Mouse (Mus musculus): ENCODE data around the gene Oat. TPM values are rescaled to one million over a fixed set of nuclear protein-coding genes. Genes with fewer than 3 reads are reported as not detected.

The Oat gene
- polyA plus RNA-seq, 1 experiment from 2014 or later: 105 TPM

DNA sequence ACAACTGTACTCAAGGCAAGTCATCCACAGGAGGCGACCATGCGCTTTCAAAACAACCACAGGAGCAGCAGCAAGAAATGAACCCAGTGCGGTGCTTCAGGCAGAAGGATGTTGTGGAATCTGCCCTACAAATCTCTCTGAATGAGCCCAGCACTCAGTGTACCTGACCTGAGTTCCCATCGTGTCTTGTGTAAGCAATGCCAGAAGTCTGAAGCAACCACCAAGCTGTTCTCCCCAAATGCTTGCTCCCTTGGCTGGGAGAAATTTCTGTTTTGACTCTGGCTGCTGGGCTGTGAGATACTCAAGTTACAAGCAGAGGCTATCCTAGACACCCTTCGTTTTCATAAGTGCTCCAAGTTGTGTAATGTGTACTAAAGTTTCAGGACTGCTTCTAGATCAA is 29.5 kb upstream of the Oat start:
- H3K27ac ChIP-seq (replicated peaks): no peak overlapping the region
- H3K36me3 ChIP-seq: no peaks in the 10 kb centered on the region
- no peak overlapping the region for H3K4me2 ChIP-seq
- H3K4me1 ChIP-seq: peaks cover 4% of the 10 kb centered on the region; the same call in 1 of the 2 replicates
- no peak overlapping the region for H3K9ac ChIP-seq (replicated peaks)
- no peak overlapping the region for H3K4me3 ChIP-seq (replicated peaks)
- no peaks in the 10 kb centered on the region for H3K9me3 ChIP-seq (replicated peaks)
- H3K27me3 ChIP-seq (replicated peaks): peaks cover 39% of the 10 kb centered on the region
- ATAC-seq (ENCODE audit: low FRiP score): no peak
- WGBS: 63% methylated on average over 5 of the region's 5 CpGs

DNA sequence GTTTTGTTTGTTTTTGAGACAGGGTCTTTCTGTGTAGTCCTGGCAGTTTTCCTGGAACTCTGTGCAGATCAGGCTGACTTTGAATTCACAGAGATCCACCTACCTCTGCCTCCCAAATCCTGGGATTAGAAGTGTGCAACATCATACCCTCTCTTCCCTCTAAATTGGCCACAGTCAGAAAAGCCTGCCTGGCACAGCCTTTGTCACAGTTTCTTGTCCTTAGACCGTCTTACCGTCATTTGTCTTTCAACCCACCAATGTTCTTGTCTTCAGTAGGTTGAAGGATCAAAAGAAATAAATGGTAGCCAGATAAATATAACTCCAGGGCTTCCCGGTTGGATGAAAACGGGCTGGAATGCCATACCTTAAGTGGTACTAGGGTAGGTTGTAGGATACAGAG is 28.5 kb upstream of the Oat start:
- Histone ChIP-seq H3K27me3 (replicated peaks) (peaks cover 47% of the 10 kb centered on the region), H3K4me2 (no peak overlapping the region), H3K9me3 (replicated peaks) (no peaks in the 10 kb centered on the region), H3K4me3 (replicated peaks) (no peak overlapping the region), H3K27ac (replicated peaks) (no peak overlapping the region), H3K9ac (replicated peaks) (no peak overlapping the region), H3K4me1 (peaks cover 6% of the 10 kb centered on the region), H3K36me3 (no peaks in the 10 kb centered on the region)
- 86% methylated on average over 4 of the region's 4 CpGs for WGBS
- no peak for ATAC-seq (ENCODE audit: low FRiP score)

- Histone ChIP-seq H3K27me3 (replicated peaks) (peaks cover 69% of the 10 kb centered on the region), H3K9ac (replicated peaks) (no peak overlapping the region)
- WGBS: 14% methylated on average over 8 of the region's 8 CpGs
Measured at GRCm38 (mm10) chr7:132600926-132601325, 24.7 kb upstream of the Oat start.

DNA sequence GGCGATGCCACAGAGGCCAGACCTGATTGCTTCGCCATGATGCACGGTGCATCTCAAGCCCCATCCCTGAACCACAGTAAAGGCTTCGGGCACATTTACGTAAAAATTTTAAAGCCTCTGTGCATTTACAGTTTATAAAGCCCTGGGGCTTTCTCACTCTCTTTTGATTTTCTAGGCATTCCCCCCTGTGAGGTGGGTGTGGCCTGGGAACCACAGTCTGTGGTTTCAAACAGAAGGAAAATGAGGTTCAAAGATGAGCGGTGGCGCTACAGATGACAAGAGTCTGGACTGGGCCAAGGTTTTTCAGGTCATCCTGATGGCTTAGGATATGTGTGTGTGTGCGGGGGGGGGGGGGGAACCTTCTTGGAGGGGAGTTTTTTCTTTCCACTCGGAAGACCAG is 23.8 kb upstream of the Oat start:
- no peak for ATAC-seq (ENCODE audit: low FRiP score)
- Histone ChIP-seq H3K27me3 (replicated peaks) (peaks cover 76% of the 10 kb centered on the region), H3K9me3 (replicated peaks) (no peaks in the 10 kb centered on the region), H3K4me2 (peak overlapping the region; percentile 77), H3K9ac (replicated peaks) (0 out of 2 replicates have a peak overlapping the region, but pooled peaks have one; percentile 40), H3K27ac (replicated peaks) (no peak overlapping the region), H3K4me1 (peaks cover 36% of the 10 kb centered on the region), H3K4me3 (replicated peaks) (peak overlapping the region; percentile 39), H3K36me3 (no peaks in the 10 kb centered on the region)
- WGBS: 3% methylated on average over 9 of the region's 9 CpGs

More at GRCm38 (mm10) chr7:132600926-132601325, 24.7 kb upstream of the Oat start:
- Histone ChIP-seq H3K4me2 (no peak overlapping the region), H3K27ac (replicated peaks) (no peak overlapping the region), H3K36me3 (no peaks in the 10 kb centered on the region), H3K4me1 (peaks cover 36% of the 10 kb centered on the region), H3K9me3 (replicated peaks) (no peaks in the 10 kb centered on the region), H3K4me3 (replicated peaks) (no peak overlapping the region)
- ATAC-seq (ENCODE audit: low FRiP score): no peak

DNA sequence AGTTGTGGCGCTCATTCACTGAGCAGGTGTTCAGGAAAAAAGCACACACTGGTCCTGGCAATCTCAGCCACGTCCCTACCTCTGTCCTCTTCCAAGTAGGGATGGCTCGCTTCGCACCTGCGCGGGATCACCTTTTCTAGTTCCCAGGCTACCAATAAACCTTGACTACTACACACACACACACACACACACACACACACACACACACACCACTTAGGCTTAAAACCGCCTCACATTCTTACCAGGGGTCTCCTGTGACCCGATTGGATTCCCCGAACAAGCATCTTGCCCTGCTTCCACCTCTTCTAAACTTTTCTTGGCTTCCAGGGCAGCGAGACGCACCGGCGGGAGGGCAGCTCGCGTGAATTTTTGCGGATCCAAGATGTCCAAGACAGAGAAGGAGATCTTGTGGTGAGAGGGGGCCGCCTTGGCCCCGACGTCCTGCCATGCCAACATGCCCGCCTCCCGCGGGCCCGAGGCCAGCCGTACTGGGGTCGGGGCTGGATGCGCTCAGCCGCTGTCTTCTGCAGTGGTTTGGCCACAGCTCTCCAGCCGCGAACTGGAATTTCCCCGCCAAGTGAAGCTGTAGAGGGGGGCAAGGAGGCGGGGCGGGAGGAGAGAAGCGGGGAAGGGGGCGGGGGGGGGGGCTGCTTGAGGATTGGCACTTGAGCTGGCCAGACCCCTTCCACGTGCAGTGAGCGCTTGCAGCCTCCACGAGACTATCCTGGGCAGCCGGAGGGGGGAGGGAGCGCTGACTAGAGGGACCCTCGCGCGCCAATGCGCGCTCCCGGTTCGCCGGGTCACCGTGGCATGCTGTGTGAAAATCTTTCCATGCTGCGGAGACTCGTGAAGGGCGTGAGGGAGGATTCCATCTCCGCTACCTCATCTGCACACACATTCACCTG is 23.1 kb upstream of the Oat start, which contains the start of gene Nkx1-2:
Gene Nkx1-2 (minus strand): TSS at position 567 of the 905 bp plus-strand sequence.
- Histone ChIP-seq H3K4me3 (replicated peaks) (peak within 1 kb of the TSS; percentile 39), H3K27me3 (replicated peaks) (peaks cover 78% of the 10 kb centered on the region), H3K9me3 (replicated peaks) (no peaks in the 10 kb centered on the region), H3K4me2 (peak within 1 kb of the TSS; percentile 77), H3K9ac (replicated peaks) (peak within 1 kb of the TSS; percentile 40; the same call in 1 of the 2 replicates), H3K4me1 (peaks cover 36% of the 10 kb centered on the region), H3K36me3 (no peaks in the 10 kb centered on the region), H3K27ac (replicated peaks) (no peak within 1 kb of the TSS)
- ATAC-seq (ENCODE audit: low FRiP score): no peak
- WGBS: 1% methylated on average over 52 of the region's 52 CpGs

GRCm38 (mm10) chr7:132597251-132598041 is 21.2 kb upstream of the Oat start:
- Histone ChIP-seq H3K9me3 (replicated peaks) (no peaks in the 10 kb centered on the region), H3K4me2 (peak overlapping the region; percentile 96), H3K36me3 (no peaks in the 10 kb centered on the region), H3K27me3 (replicated peaks) (peaks cover 73% of the 10 kb centered on the region), H3K9ac (replicated peaks) (peak overlapping the region; percentile 40), H3K27ac (replicated peaks) (no peak overlapping the region), H3K4me1 (peaks cover 36% of the 10 kb centered on the region), H3K4me3 (replicated peaks) (peak overlapping the region; percentile 47)
- WGBS: under 1% methylated on average over 51 of the region's 60 CpGs
- 0 out of 2 replicates have a peak, but pooled peaks have one; percentile 38 for ATAC-seq (ENCODE audit: low FRiP score)

GRCm38 (mm10) chr7:132596557-132597250 is 20.5 kb upstream of the Oat start:
- 0 out of 2 replicates have a peak overlapping the region, but pooled peaks have one; percentile 40 for H3K9ac ChIP-seq (replicated peaks)
- H3K9me3 ChIP-seq (replicated peaks): no peaks in the 10 kb centered on the region
- H3K4me2 ChIP-seq: peak overlapping the region; percentile 96
- H3K36me3 ChIP-seq: no peaks in the 10 kb centered on the region
- 0 out of 2 replicates have a peak, but pooled peaks have one; percentile 21 for ATAC-seq (ENCODE audit: low FRiP score)
- peak overlapping the region; percentile 47 for H3K4me3 ChIP-seq (replicated peaks)
- peaks cover 66% of the 10 kb centered on the region for H3K27me3 ChIP-seq (replicated peaks)
- H3K27ac ChIP-seq (replicated peaks): no peak overlapping the region
- WGBS: 8% methylated on average over 26 of the region's 26 CpGs
- H3K4me1 ChIP-seq: peaks cover 36% of the 10 kb centered on the region

GRCm38 (mm10) chr7:132595787-132596186 is 19.6 kb upstream of the Oat start:
- no peak for ATAC-seq (ENCODE audit: low FRiP score)
- no peak overlapping the region for H3K4me2 ChIP-seq
- H3K4me1 ChIP-seq: peaks cover 36% of the 10 kb centered on the region
- WGBS: 88% methylated on average over 3 of the region's 3 CpGs
- H3K9me3 ChIP-seq (replicated peaks): no peaks in the 10 kb centered on the region
- no peak overlapping the region for H3K27ac ChIP-seq (replicated peaks)
- peaks cover 57% of the 10 kb centered on the region for H3K27me3 ChIP-seq (replicated peaks)
- H3K9ac ChIP-seq (replicated peaks): no peak overlapping the region
- no peaks in the 10 kb centered on the region for H3K36me3 ChIP-seq
- H3K4me3 ChIP-seq (replicated peaks): no peak overlapping the region

- peaks cover 44% of the 10 kb centered on the region for H3K27me3 ChIP-seq (replicated peaks)
- H3K9ac ChIP-seq (replicated peaks): no peak overlapping the region
- H3K4me3 ChIP-seq (replicated peaks): no peak overlapping the region
- ATAC-seq (ENCODE audit: low FRiP score): no peak
- H3K4me1 ChIP-seq: peaks cover 26% of the 10 kb centered on the region
- H3K27ac ChIP-seq (replicated peaks): no peak overlapping the region
- no peaks in the 10 kb centered on the region for H3K36me3 ChIP-seq
- no peaks in the 10 kb centered on the region for H3K9me3 ChIP-seq (replicated peaks)
- WGBS: 85% methylated on average over 2 of the region's 2 CpGs
- no peak overlapping the region for H3K4me2 ChIP-seq
Measured at GRCm38 (mm10) chr7:132594325-132594724, 18.1 kb upstream of the Oat start.

DNA sequence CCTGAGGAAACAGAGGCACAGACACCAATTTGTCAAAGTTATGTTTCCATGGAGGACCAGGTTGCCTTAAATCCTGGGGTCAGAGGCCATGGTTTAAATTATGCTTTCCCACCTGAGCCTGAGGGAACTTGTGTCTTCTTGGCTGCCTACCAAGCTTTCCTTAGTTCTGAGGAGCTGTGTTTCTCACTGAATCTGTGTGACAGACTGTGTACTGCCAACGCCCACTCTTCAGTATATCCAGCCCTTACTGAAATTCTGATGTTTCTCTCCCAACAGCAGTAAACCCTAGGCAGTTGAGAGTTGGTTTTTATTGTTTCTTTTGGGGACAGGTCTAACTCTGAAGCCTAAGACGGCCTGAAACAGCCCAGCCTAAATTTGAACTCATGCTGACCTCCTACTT is 17.6 kb upstream of the Oat start:
- ATAC-seq (ENCODE audit: low FRiP score): no peak
- no peak overlapping the region for H3K9ac ChIP-seq (replicated peaks)
- no peaks in the 10 kb centered on the region for H3K36me3 ChIP-seq
- whole genome bisulfite sequencing: 53% methylated on average over 2 of the region's 2 CpGs
- no peaks in the 10 kb centered on the region for H3K9me3 ChIP-seq (replicated peaks)
- H3K4me2 ChIP-seq: no peak overlapping the region
- peaks cover 21% of the 10 kb centered on the region for H3K4me1 ChIP-seq
- peaks cover 38% of the 10 kb centered on the region for H3K27me3 ChIP-seq (replicated peaks)
- no peak overlapping the region for H3K4me3 ChIP-seq (replicated peaks)
- H3K27ac ChIP-seq (replicated peaks): no peak overlapping the region

DNA sequence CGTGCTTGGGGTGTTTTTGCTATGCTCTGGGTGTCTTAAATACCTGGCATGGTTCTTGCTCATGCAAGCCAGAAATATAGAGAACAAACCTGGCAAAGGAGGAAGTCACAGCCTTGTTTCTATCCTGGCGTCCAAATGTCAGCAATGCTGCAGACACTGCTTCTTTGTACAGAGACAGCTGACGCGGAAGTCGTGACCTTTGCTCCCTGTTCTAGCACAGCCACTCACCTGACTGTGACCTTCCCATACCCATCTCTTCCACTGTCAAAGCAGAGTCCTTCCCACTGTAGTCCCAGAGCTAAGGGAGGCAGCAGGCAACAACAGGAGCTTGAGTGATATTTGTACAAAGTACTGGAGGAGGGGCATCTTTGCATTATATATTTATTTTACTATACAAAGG is 13.4 kb upstream of the Oat start:
- H3K9ac ChIP-seq (replicated peaks): no peak overlapping the region
- no peak overlapping the region for H3K27ac ChIP-seq (replicated peaks)
- no peak overlapping the region for H3K4me3 ChIP-seq (replicated peaks)
- H3K9me3 ChIP-seq (replicated peaks): no peaks in the 10 kb centered on the region
- no peaks in the 10 kb centered on the region for H3K27me3 ChIP-seq (replicated peaks)
- H3K4me2 ChIP-seq: no peak overlapping the region
- no peak for ATAC-seq (ENCODE audit: low FRiP score)
- 73% methylated on average over 5 of the region's 5 CpGs for WGBS
- H3K36me3 ChIP-seq: no peaks in the 10 kb centered on the region
- H3K4me1 ChIP-seq: no peaks in the 10 kb centered on the region

Data from neural tube, embryonic 15.5 days (tissue).